Mouse (Mus musculus) ovary, adult 18-20 months (tissue): ENCODE results near the gene Six5.

Source experiments
- DNase-seq: peaks from one replicate; pipeline ENCODE4 v3.0.0; 2022; ENCODE audit warnings: low spot score, mixed read lengths

Gene Six5

GRCm38 (mm10) chr7:19147497-19148045 lies 53.2 kb downstream of the Six5 start:
- no peak for DNase-seq
